Mouse (Mus musculus): ENCODE measurements at regions not wholly inside any gene's neighbourhood (a gene's known extent, or its start where the extent isn't known, plus 50 kb on each side); places are given as distances from the start of the nearest gene placed in this dataset.
"Not testable (repeated sequence)": the region's sequence is repeated elsewhere in the genome, so short reads cannot be mapped to it uniquely, and the experiment has no call there.

DNA sequence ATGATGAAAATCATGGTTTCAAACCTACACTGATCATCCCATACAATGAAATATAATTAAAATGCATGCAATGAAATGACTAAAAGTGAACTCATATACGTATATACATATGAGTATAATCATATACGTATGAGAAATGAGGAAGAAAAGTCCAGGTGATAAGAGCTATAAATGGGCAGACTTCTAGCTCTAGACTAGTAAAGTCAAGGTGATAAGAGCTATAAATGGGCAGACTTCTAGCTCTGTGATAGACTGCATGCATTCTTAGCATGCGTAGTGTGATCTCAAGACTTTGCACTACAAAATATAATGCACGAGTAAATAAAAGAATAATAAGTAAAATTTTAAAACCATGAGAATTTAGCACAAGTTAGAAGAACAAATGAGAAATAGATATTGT is 606.2 kb upstream of the Gpc5 start:
- ATAC-seq (replicated peaks; ENCODE audit: low FRiP score) (no peak), DNase-seq (ENCODE audit: low spot score) (no peak)
- no peak overlapping the region for H3K9ac ChIP-seq (ENCODE audit: low read depth, low read length)
- WGBS, result 88% methylated on average over 4 of the region's 4 CpGs
- H3K9me3 ChIP-seq (ENCODE audit: control insufficient read depth, low read length), result no peaks in the 10 kb centered on the region
- no peak overlapping the region for H3K27ac ChIP-seq (ENCODE audit: low read depth, low read length)
- no peaks in the 10 kb centered on the region for H3K27me3 ChIP-seq (replicated peaks; ENCODE audit: control insufficient read depth, insufficient read depth, low read length)
- no peaks in the 10 kb centered on the region for H3K36me3 ChIP-seq (ENCODE audit: control insufficient read depth, insufficient read depth, low read length)
- H3K4me2 ChIP-seq, result no peak overlapping the region
- no peak overlapping the region for H3K4me3 ChIP-seq (ENCODE audit: low read depth, low read length)
- H3K4me1 ChIP-seq (replicated peaks; ENCODE audit: control insufficient read depth, insufficient read depth, low read length), result no peaks in the 10 kb centered on the region

DNA sequence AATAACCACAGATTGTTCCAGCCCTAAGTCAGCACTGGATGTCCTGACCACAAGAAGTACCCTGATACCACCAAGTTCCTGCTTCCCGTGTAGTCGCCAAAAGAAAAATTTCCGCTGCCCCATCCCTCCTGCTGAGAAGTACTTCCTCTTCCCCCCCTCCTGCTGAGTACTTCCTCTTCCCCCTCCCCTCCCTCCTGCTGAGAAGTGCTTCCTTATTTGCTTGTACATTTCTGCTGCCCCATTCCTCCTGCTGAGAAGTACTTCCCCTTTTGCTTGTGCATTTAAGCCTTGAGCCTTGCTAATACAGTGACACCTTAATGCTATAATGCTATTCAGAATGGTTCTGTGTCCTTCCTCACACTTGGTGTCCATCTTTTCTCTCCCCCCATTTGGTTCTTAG is 598.6 kb upstream of the Gpc5 start:
- not testable (repeated sequence) for DNase-seq (ENCODE audit: low spot score); H3K4me1 ChIP-seq (replicated peaks; ENCODE audit: control insufficient read depth, insufficient read depth, low read length); H3K4me3 ChIP-seq (ENCODE audit: low read depth, low read length); H3K36me3 ChIP-seq (ENCODE audit: control insufficient read depth, insufficient read depth, low read length); H3K27ac ChIP-seq (ENCODE audit: low read depth, low read length); ATAC-seq (replicated peaks; ENCODE audit: low FRiP score); H3K9ac ChIP-seq (ENCODE audit: low read depth, low read length); H3K9me3 ChIP-seq (ENCODE audit: control insufficient read depth, low read length); H3K4me2 ChIP-seq; H3K27me3 ChIP-seq (replicated peaks; ENCODE audit: control insufficient read depth, insufficient read depth, low read length)
- WGBS, result 92% methylated on average over 3 of the region's 3 CpGs

DNA sequence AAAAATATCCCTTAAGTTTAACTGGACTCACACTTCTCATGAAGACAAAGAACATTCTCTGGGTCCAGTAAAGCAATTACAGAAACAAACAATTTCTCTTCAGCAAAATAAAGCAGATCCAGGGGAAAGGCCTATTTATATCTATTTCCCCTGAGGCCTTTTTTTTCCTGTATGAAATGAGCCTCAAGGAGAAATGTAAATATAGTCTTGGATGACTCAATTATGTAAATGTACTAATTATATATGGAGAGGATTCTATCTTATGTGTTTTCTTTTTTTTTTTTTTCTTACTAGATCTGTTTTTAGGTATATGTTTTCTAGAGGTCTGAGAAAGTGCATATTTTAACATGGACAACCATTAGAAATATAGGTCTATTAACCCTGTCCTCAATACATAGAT is 587.0 kb upstream of the Gpc5 start:
- Histone ChIP-seq H3K27me3 (replicated peaks; ENCODE audit: control insufficient read depth, insufficient read depth, low read length) (no peaks in the 10 kb centered on the region), H3K4me1 (replicated peaks; ENCODE audit: control insufficient read depth, insufficient read depth, low read length) (no peaks in the 10 kb centered on the region), H3K4me2 (no peak overlapping the region), H3K9me3 (ENCODE audit: control insufficient read depth, low read length) (no peaks in the 10 kb centered on the region), H3K9ac (ENCODE audit: low read depth, low read length) (no peak overlapping the region), H3K27ac (ENCODE audit: low read depth, low read length) (no peak overlapping the region), H3K36me3 (ENCODE audit: control insufficient read depth, insufficient read depth, low read length) (no peaks in the 10 kb centered on the region), H3K4me3 (ENCODE audit: low read depth, low read length) (no peak overlapping the region)
- DNase-seq (ENCODE audit: low spot score) (no peak), ATAC-seq (replicated peaks; ENCODE audit: low FRiP score) (no peak)

DNA sequence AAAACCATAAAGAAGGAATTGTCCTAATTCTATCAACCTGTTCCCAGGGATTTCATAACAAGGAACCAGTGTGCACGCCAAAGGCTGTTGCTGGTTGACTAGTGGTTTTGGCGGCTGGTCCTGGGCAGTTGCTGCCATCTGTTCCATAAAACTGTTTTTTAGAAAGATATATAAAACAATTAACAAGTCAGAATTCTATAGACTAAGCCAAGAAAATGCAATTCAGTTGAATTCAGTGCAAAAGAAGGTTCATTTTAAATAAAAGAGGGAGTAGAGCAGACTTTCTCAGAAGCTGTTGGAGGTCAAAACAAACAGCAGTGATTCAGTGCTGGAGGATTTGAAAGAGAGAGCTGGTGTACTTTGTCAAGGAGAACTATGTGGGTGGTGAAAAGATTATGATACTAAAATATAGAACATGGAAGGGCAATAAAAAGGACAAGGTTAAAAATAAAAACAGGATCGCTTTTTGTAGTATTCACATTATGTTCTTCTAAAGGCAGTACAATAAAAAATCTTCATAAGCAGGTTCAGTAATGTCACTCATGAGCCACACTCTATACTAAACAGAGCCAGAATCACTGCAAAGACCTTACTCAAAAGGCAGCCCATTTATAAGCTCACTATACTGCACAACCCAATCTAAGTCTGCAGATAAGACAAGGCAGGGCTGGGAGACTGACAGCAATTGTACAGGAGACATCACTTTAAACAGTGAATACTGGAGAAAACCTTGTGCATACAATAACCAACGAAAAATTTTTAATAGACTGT is 543.9 kb upstream of the Gpc5 start:
- no peaks in the 10 kb centered on the region for H3K9me3 ChIP-seq (ENCODE audit: control insufficient read depth, low read length)
- no peak for ATAC-seq (replicated peaks; ENCODE audit: low FRiP score)
- WGBS, result 82% methylated on average over 4 of the region's 4 CpGs
- H3K9ac ChIP-seq (ENCODE audit: low read depth, low read length), result no peak overlapping the region
- H3K4me3 ChIP-seq (ENCODE audit: low read depth, low read length), result no peak overlapping the region
- H3K36me3 ChIP-seq (ENCODE audit: control insufficient read depth, insufficient read depth, low read length), result no peaks in the 10 kb centered on the region
- H3K27me3 ChIP-seq (replicated peaks; ENCODE audit: control insufficient read depth, insufficient read depth, low read length), result no peaks in the 10 kb centered on the region
- H3K4me2 ChIP-seq, result no peak overlapping the region
- H3K27ac ChIP-seq (ENCODE audit: low read depth, low read length), result no peak overlapping the region
- no peak for DNase-seq (ENCODE audit: low spot score)
- H3K4me1 ChIP-seq (replicated peaks; ENCODE audit: control insufficient read depth, insufficient read depth, low read length), result no peaks in the 10 kb centered on the region

- no peaks in the 10 kb centered on the region for H3K27me3 ChIP-seq (replicated peaks; ENCODE audit: control insufficient read depth, insufficient read depth, low read length)
- 55% methylated on average over 1 of the region's 1 CpGs for WGBS
- H3K27ac ChIP-seq (ENCODE audit: low read depth, low read length), result no peak overlapping the region
- H3K4me2 ChIP-seq, result no peak overlapping the region
- H3K9me3 ChIP-seq (ENCODE audit: control insufficient read depth, low read length), result no peaks in the 10 kb centered on the region
- no peak overlapping the region for H3K4me3 ChIP-seq (ENCODE audit: low read depth, low read length)
- no peaks in the 10 kb centered on the region for H3K4me1 ChIP-seq (replicated peaks; ENCODE audit: control insufficient read depth, insufficient read depth, low read length)
- no peak for ATAC-seq (replicated peaks; ENCODE audit: low FRiP score)
- no peak for DNase-seq (ENCODE audit: low spot score)
- no peaks in the 10 kb centered on the region for H3K36me3 ChIP-seq (ENCODE audit: control insufficient read depth, insufficient read depth, low read length)
- H3K9ac ChIP-seq (ENCODE audit: low read depth, low read length), result no peak overlapping the region
Measured at GRCm38 (mm10) chr14:114549101-114549500, 542.9 kb upstream of the Gpc5 start.

DNA sequence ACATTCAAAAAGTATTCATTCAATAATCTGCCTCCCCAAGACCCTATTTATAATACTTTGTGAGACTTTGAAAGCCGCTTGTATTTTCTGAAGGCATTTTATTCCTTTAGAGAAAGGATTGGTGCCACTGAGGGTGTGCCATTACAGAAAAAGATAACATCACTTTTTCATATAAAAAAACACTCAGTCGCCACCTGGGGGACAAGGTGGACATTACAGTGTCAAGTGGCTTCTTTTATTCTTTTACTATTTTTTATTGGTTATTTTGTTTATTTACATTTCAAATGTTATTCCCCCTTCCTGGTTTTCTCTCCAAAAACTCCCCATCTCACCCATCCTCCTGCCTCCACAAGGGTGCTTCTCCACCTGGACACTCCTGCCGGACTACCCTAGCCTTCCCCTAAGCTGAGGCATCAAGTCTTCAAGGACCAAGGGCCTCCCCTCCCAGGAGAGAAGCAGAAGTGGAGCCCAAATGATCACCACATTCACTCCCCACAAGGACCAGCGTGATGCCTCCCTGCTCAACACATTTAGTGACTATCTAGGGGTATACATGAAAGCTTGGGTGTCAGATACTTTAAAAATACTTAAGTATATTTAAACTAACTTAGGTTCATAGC is 525.5 kb upstream of the Gpc5 start:
- Histone ChIP-seq H3K4me2 (no peak overlapping the region), H3K27ac (ENCODE audit: low read depth, low read length) (no peak overlapping the region), H3K4me3 (ENCODE audit: low read depth, low read length) (no peak overlapping the region), H3K9ac (ENCODE audit: low read depth, low read length) (no peak overlapping the region), H3K36me3 (ENCODE audit: control insufficient read depth, insufficient read depth, low read length) (no peaks in the 10 kb centered on the region), H3K27me3 (replicated peaks; ENCODE audit: control insufficient read depth, insufficient read depth, low read length) (no peaks in the 10 kb centered on the region), H3K9me3 (ENCODE audit: control insufficient read depth, low read length) (no peaks in the 10 kb centered on the region), H3K4me1 (replicated peaks; ENCODE audit: control insufficient read depth, insufficient read depth, low read length) (no peaks in the 10 kb centered on the region)
- DNase-seq (ENCODE audit: low spot score) (no peak), ATAC-seq (replicated peaks; ENCODE audit: low FRiP score) (no peak)
- 50% methylated on average over 4 of the region's 4 CpGs for WGBS

GRCm38 (mm10) chr14:114567673-114568309 is 524.2 kb upstream of the Gpc5 start:
- ATAC-seq (replicated peaks; ENCODE audit: low FRiP score) (0 out of 2 replicates have a peak, but pooled peaks have one; percentile 20), DNase-seq (ENCODE audit: low spot score) (peak; percentile 37)
- Histone ChIP-seq H3K27me3 (replicated peaks; ENCODE audit: control insufficient read depth, insufficient read depth, low read length) (no peaks in the 10 kb centered on the region), H3K9ac (ENCODE audit: low read depth, low read length) (no peak overlapping the region), H3K4me2 (0 out of 2 replicates have a peak overlapping the region, but pooled peaks have one; percentile 27), H3K27ac (ENCODE audit: low read depth, low read length) (no peak overlapping the region), H3K36me3 (ENCODE audit: control insufficient read depth, insufficient read depth, low read length) (no peaks in the 10 kb centered on the region), H3K4me1 (replicated peaks; ENCODE audit: control insufficient read depth, insufficient read depth, low read length) (no peaks in the 10 kb centered on the region), H3K4me3 (ENCODE audit: low read depth, low read length) (no peak overlapping the region), H3K9me3 (ENCODE audit: control insufficient read depth, low read length) (no peaks in the 10 kb centered on the region)
- 21% methylated on average over 14 of the region's 14 CpGs for WGBS

DNA sequence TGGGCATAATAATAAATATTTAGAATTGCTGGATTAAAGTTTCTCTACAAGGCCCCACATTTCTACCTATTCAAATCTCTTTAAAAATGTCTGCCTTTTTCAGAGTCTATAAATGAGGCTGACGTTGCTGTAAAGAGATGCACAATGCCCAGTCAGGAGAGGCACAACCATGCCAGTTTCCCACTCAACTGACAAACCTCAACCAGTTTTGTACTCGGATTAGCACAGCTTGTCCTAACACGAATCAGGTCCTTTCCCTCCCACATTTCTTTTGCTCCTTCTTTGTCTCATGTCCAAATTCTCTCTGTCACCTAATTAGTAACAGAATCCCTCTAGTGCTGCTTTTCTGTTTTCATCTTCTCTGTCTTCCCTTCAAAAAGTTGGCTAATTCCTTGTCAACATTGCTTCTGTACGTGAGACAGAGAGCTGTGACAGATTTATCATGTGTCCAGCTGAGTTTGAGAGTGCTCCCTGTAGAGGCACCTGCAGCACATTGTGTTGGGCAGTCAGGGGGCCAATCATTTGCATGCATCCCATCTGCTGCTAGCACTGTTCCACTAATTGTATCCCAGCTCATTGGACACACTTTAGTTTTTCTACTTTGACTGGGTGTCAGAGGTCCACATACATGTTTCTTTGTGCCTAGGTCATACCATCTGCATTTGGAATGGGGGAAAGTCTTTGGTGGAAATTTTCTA is 504.5 kb upstream of the Gpc5 start:
- Histone ChIP-seq H3K27me3 (replicated peaks; ENCODE audit: control insufficient read depth, insufficient read depth, low read length) (no peaks in the 10 kb centered on the region), H3K36me3 (ENCODE audit: control insufficient read depth, insufficient read depth, low read length) (no peaks in the 10 kb centered on the region), H3K4me2 (no peak overlapping the region), H3K4me1 (replicated peaks; ENCODE audit: control insufficient read depth, insufficient read depth, low read length) (no peaks in the 10 kb centered on the region), H3K9ac (ENCODE audit: low read depth, low read length) (no peak overlapping the region), H3K9me3 (ENCODE audit: control insufficient read depth, low read length) (no peaks in the 10 kb centered on the region), H3K4me3 (ENCODE audit: low read depth, low read length) (no peak overlapping the region), H3K27ac (ENCODE audit: low read depth, low read length) (no peak overlapping the region)
- DNase-seq (ENCODE audit: low spot score), result no peak
- WGBS, result 68% methylated on average over 4 of the region's 4 CpGs
- no peak for ATAC-seq (replicated peaks; ENCODE audit: low FRiP score)
